Mouse (Mus musculus) cerebellum, adult 2 months (tissue): ENCODE results near the gene Hs3st3a1. TPM values are rescaled to one million over a fixed set of nuclear protein-coding genes. Genes with fewer than 3 reads are reported as not detected.

ENCODE experiments used
- DNase-seq, 2 experiments: peaks; one replicate each; pipeline ENCODE4 v3.0.0; 2021
- H3K27ac ChIP-seq: fragments of 200-500 bp; 2 replicates; pipeline ENCODE4 v1.5.1; 2012; ENCODE audit warnings: low read length, control low read depth, inconsistent platforms; ENCODE audit not compliant: insufficient read depth
- H3K27me3 ChIP-seq: fragments of 200-500 bp; 2 replicates; pipeline ENCODE4 v1.6.1; 2012; ENCODE audit warnings: inconsistent platforms, mild to moderate bottlenecking, low read length, moderate library complexity; ENCODE audit not compliant: control insufficient read depth, insufficient read depth
- H3K4me1 ChIP-seq: fragments of 200-500 bp; 2 replicates; pipeline ENCODE4 v1.6.1; 2011; ENCODE audit warnings: low read length; ENCODE audit not compliant: control insufficient read depth, insufficient read depth
- H3K4me3 ChIP-seq: fragments of 200-500 bp; replicated peaks from 2 replicates; pipeline ENCODE3; 2011; ENCODE audit warnings: mild to moderate bottlenecking, low read depth, low read length, control low read depth; ENCODE audit not compliant: insufficient read depth
- CTCF ChIP-seq: fragments of 200-500 bp; IDR thresholded peaks from 2 replicates; pipeline ENCODE4 v1.5.1; 2011; ENCODE audit warnings: low read depth, mild to moderate bottlenecking, control low read depth, low read length, moderate library complexity, borderline replicate concordance; ENCODE audit not compliant: insufficient read depth
- POLR2A ChIP-seq: fragments of 200-500 bp; IDR thresholded peaks from 2 replicates; pipeline ENCODE4 v1.6.1; 2011; ENCODE audit warnings: low read length, control low read depth, borderline replicate concordance; ENCODE audit not compliant: insufficient read depth
- WGBS: fragments of 180-500 bp; shearing (Covaris S2); methylation state at CpG from one replicate; pipeline ENCODE4 v1.1.7; 2018; 5-methylcytosine and 5-hydroxymethylcytosine counted together
- polyA plus RNA-seq: library from polyadenylated mRNA; depleted of rRNA; stranded (reverse); fragments of >200 nt; gene quantifications from 2 replicates; pipeline ENCODE4 v1.2.3, GENCODE M21; 2012

Gene Hs3st3a1
- polyA plus RNA-seq, 1 experiment, result 0.72 TPM

GRCm38 (mm10) chr11:64541866-64542265 lies 106.7 kb downstream of the Hs3st3a1 start:
- TF ChIP-seq POLR2A, result no peak
- no peak for TF ChIP-seq CTCF
- Histone ChIP-seq H3K27me3 (no peaks in the 10 kb centered on the region; the same call in 1 of the 2 replicates), H3K4me1 (no peaks in the 10 kb centered on the region), H3K27ac (no peak overlapping the region), H3K4me3 (no peak overlapping the region)
- WGBS, result 94% methylated on average over 9 of the region's 9 CpGs
- DNase-seq, result no peak

GRCm38 (mm10) chr11:64542335-64542734 lies 107.2 kb downstream of the Hs3st3a1 start:
- no peaks in the 10 kb centered on the region for H3K4me1 ChIP-seq
- no peak overlapping the region for H3K4me3 ChIP-seq
- no peak for TF ChIP-seq CTCF
- no peaks in the 10 kb centered on the region; the same call in 1 of the 2 replicates for H3K27me3 ChIP-seq
- H3K27ac ChIP-seq, result no peak overlapping the region
- no peak for DNase-seq
- 74% methylated on average over 6 of the region's 6 CpGs for WGBS

- WGBS, result 80% methylated on average over 9 of the region's 9 CpGs
- Histone ChIP-seq H3K4me3 (no peak overlapping the region), H3K27me3 (no peaks in the 10 kb centered on the region; the same call in 1 of the 2 replicates), H3K4me1 (no peaks in the 10 kb centered on the region), H3K27ac (no peak overlapping the region)
- no peak for TF ChIP-seq CTCF
- TF ChIP-seq POLR2A, result no peak
- no peak for DNase-seq
Observed at GRCm38 (mm10) chr11:64543181-64543641, 108.1 kb downstream of the Hs3st3a1 start.

GRCm38 (mm10) chr11:64544236-64544635 lies 109.1 kb downstream of the Hs3st3a1 start:
- no peaks in the 10 kb centered on the region for H3K4me1 ChIP-seq
- H3K27me3 ChIP-seq, result no peaks in the 10 kb centered on the region; the same call in 1 of the 2 replicates
- H3K4me3 ChIP-seq, result no peak overlapping the region
- no peak for DNase-seq
- TF ChIP-seq CTCF (no peak), POLR2A (no peak)
- WGBS, result 14% methylated on average over 5 of the region's 5 CpGs
- H3K27ac ChIP-seq, result no peak overlapping the region

- TF ChIP-seq POLR2A (no peak), CTCF (no peak)
- no peak for DNase-seq
- WGBS, result 18% methylated on average over 7 of the region's 7 CpGs
- Histone ChIP-seq H3K27me3 (no peaks in the 10 kb centered on the region; the same call in 1 of the 2 replicates), H3K4me3 (no peak overlapping the region), H3K4me1 (no peaks in the 10 kb centered on the region), H3K27ac (no peak overlapping the region)
Observed at GRCm38 (mm10) chr11:64549380-64549779, 114.2 kb downstream of the Hs3st3a1 start.

GRCm38 (mm10) chr11:64549955-64550354 lies 114.8 kb downstream of the Hs3st3a1 start:
- WGBS, result 32% methylated on average over 8 of the region's 8 CpGs
- TF ChIP-seq CTCF (no peak), POLR2A (no peak)
- no peak overlapping the region for H3K27ac ChIP-seq
- no peak for DNase-seq
- H3K4me1 ChIP-seq, result no peaks in the 10 kb centered on the region
- no peak overlapping the region for H3K4me3 ChIP-seq
- H3K27me3 ChIP-seq, result no peaks in the 10 kb centered on the region; the same call in 1 of the 2 replicates

GRCm38 (mm10) chr11:64558282-64558681 lies 123.2 kb downstream of the Hs3st3a1 start:
- Histone ChIP-seq H3K4me1 (no peaks in the 10 kb centered on the region), H3K27ac (no peak overlapping the region), H3K4me3 (no peak overlapping the region), H3K27me3 (no peaks in the 10 kb centered on the region)
- WGBS, result 86% methylated on average over 2 of the region's 2 CpGs
- TF ChIP-seq POLR2A (no peak), CTCF (no peak)
- DNase-seq, result no peak

GRCm38 (mm10) chr11:64559388-64559787 lies 124.3 kb downstream of the Hs3st3a1 start:
- 77% methylated on average over 1 of the region's 1 CpGs for WGBS
- Histone ChIP-seq H3K27ac (no peak overlapping the region), H3K4me3 (no peak overlapping the region), H3K27me3 (no peaks in the 10 kb centered on the region), H3K4me1 (no peaks in the 10 kb centered on the region)
- no peak for TF ChIP-seq CTCF
- no peak for TF ChIP-seq POLR2A
- no peak for DNase-seq
